Mouse (Mus musculus) thymus, postnatal 25 days (tissue): ENCODE measurements around the gene Fam117a.

Experiments
- DNase-seq: peaks from one replicate; pipeline ENCODE4 v3.0.0; 2022

Gene Fam117a

DNA sequence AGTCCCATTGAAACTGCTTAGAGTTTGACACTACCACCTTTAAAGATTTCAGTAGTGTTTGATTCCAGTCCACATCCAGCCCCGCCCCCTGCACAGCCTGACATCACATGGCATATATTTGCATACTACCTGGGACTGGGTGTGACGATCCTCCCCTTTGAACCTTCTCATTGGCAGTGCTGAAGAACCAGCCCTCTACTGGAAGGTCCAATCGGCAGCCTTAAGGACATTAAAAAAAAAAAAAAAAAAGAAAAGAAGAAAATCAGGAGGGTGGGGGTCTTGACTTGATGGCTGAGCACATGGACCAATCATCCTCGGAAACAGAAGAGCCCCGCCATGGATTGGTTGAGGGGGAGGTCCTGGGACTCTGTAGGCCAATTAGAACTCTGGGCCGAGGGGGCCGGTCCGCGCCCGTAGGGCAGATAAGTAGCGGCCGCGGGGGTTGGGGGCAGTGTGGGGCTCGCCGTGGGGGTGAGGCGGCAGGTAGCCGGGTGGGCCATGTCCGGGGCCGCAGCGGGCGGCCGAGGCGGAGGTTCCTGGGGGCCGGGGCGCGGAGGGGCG lies at the start of gene Fam117a:
Gene Fam117a, plus strand, starts transcription at position 451 of the 561 bp plus-strand sequence.
- peak; percentile 90 for DNase-seq

DNA sequence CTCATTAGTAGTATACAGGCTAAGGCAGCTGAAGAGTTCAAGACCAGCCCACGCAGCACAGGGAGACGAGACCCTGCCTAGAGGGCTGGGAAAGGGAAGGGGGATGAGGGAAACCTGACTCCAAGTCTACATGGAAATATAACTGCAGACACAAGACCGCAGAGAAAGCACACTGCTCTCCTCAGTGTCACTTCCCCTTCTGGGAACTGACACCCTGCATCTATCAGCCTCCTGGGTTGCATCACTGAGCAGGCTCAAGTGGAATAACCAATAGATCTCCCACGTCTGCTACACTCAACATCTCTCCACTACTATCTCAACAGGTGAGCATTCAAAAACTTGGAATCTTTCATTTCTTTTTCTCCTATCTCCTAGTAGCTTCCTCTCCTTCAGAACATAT lies 44.8 kb upstream of the Fam117a start:
- no peak for DNase-seq

DNA sequence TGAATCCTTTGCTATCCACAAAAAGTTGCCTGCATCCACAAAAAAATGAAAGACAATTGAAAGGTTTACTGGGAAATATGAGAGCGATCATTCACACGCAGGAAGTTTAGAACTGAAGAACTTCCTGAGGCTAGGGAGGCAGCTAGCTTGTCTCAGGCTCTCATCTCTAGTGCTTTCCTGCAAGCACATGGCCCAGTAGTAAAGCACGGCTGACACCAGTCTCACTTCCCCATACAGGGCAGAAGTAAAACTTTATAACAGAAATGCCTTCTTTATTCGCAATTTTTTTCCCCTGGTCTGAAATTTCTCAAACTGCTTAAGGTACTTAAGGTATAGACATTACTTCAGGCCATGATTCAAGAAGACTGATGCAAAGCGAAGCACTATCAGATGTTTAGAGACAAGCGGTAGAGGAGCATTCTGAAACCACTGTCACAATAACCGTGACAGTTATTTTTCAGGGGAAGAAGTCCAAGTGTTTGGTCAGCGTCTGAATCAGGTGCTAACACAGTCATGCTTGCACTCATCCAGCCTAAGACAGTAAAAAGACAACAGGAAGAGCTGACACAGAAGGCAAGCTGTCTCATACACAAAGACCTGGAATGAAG lies 43.7 kb upstream of the Fam117a start:
- DNase-seq: no peak

DNA sequence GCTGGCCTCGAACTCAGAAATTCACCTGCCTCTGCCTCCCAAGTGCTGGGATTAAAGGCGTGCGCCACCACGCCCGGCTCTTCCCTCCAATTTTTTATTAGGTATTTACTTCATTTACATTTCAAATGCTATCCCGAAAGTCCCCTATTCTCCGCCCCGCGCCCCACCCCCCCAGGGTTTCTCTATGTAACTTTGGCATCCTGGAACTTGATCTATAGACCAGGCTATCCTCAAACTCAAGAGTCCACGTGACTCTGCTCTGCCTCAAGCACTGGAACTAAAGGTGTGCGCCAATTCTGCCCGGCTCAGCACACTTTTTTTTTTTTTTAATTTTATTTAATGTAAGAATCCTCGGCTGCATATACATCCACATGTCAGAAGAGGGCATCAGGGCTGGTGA lies 41.1 kb upstream of the Fam117a start:
- DNase-seq: no peak

DNA sequence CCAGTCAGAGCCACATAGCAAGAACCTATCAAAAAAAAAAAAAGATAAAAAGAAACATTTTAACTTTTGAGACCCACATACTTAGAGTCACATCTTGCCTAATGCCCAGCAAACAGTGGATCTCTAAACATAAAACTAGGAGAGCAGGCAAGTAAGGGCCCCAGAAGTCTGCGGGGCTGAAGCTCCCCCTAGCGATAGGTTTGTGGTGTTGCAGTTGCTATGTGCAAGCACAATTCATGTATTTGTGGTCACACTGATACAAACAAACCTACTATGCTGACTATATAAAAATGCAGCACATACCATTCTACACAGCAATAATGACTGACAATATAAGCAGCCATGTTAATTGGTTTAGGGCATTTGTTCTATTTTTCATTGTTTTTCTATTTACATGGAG lies 38.7 kb upstream of the Fam117a start:
- DNase-seq: peak; percentile 16

DNA sequence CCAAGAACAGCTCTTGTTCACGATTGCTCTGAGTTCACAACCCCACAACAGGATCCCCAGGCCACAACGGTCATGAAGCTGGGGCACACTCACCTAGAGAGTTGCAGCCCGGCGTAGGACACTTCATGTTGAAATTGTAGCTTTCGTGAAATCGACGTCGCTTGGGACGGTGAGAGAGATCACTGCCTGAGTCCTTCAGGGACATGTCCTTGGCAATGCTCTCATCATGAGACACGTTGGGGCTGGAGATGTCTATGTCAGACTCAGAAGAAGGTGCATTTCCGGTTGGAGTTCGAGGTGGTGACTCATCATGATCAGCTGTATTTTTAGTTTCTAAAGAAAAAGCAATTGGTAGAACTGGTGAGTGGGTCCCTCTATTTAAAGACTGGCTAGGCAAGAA lies 36.9 kb upstream of the Fam117a start:
- no peak for DNase-seq

DNA sequence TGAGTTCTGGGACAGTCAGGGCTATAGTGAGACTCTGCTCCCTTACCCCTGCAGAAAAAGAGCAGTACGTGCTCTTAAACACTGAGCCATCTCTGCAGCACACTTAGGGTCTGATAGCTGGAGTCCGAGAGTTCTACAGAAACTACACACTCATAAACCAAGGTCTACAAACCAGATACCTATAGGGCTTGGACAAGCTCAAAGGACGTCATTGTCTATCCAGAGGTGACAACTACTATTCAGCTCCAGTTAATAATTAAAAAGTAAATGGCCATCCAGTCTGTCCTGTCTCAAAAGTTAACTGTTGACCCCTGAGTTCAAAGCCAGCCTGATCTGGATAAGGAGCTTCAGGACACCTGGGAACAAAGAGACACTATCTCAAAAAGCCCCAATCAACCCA lies 35.0 kb upstream of the Fam117a start:
- no peak for DNase-seq

DNA sequence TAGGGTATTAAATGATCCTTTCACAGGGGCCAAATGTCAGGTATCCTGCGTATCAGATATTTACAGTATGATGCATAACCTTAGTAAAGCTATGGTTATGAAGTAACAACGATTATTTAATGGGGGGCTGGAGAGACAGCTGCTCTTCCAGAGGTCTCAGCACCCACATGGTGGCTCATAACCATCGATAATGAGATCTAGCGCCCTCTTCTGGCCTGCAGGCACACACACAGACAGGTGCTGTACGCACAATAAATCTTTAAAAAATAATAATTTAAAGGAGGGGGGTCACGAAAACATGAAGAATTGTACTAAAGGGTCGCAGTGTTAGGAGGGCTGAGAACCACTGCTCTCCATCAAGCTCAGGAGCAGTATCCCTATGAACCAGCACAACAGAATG lies 31.2 kb upstream of the Fam117a start:
- no peak for DNase-seq

DNA sequence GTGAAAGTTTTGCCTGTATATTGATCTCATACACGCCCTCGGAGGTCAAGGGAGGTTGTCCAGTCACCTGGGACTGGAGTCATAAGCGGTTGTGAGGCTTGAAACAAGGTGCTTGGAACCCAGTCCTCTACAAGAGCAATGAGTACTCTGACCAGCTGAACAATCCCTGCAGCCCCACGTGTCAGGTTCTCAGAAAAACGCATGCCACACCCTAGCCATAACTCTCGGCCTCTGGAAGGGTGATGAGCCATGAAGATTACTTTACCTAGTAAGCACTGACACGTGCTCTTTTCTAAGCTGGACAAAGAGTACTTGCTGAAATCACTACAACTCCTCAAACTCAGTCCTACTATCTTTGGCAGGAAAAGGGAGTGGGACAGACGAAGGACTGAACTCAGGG lies 29.3 kb upstream of the Fam117a start:
- DNase-seq: no peak

DNA sequence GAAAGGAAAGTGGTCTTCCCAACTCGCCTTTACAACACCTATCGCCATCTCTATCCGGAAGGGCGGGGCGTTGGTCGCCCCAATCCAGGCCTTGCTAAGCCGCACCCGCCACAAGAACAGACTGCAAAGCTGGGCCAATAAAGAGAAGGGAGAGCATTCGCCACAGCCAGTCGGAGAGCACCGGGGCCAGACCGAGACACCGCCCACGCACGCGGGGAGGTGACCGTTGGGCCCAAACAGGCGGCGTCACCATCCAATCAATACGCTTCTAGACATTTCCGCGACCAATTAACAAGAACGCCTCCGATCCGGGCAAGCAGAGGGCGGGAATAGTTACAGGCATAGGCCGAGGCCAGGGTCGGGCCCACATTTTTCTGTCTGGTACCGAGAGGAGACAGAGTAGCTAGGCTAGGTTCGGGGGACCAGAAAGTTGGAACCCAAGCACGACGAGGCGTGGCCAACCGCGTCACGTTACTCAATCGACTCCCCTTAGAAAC lies 27.3 kb upstream of the Fam117a start:
- peak; percentile 94 for DNase-seq

DNA sequence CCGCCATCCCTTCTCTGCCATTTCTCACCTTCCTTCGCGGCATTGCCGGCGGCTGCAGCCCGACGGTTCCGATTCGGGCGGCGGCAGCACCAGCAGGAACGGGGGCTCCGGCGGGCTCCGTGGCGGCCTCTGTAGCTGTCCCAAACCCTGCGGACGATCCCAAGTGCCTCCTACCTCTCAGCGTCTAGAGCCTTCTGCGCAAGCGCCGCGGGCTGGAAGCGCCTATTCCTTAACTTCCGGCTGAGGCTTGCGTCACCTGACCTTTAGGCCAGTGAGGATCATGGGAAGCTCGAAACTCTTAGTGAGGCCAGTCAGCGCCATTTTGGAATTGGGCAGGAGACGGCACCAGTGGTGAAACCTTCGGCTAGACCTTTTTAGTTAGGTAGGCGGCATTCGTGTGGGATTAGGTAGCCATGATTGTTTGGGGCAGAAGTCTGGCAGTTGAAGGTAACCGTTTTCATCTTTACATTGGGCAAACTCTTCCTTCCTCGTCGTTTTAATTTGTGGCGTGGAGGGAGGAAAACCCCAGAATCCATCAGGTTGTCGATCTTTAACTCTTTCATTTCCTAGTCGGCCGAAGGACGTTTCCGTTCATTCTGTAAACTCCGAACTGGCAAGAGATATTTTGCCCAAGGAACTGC lies 26.7 kb upstream of the Fam117a start, which contains the start of gene Kat7:
Gene Kat7, minus strand, starts transcription at position 240 of the 641 bp plus-strand sequence.
- peak; percentile 95 for DNase-seq

DNA sequence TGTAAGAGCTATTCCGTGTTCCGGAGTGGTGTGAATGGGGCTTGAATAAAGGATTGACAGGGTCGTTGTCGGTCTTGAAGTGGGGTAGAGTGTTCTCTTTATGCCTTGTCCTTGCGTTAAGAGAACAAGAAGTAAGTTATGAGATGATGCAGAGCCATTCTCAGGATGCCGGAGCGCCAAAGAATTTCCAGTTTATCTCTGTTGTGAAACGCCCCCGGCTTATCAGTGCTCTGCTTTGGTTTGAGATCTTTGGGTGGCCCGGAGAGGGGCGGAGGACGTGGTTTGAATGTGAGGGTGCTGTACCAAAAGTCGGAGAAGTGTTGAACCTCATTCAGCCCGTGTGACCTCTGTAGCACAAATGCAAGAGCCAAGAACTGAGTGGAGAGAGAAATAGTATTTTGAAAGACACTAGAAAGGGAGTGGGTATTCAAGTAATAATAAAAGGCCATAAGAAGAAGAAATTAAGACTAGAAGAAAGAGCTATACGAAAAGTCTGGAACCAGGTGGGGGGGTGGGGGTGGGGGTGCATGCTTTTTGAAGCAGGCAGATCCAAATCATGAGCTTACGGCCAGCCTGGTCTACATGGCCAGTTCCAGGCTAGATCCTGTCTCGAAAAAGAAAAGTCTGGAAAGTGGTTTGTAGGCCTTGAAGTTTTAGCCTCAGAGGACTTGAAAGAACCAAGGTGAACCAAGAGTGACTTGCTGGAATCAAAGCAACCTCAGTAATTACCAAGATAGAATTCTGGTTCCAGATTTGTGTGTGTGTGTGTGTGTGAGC lies 26.0 kb upstream of the Fam117a start:
- no peak for DNase-seq

DNA sequence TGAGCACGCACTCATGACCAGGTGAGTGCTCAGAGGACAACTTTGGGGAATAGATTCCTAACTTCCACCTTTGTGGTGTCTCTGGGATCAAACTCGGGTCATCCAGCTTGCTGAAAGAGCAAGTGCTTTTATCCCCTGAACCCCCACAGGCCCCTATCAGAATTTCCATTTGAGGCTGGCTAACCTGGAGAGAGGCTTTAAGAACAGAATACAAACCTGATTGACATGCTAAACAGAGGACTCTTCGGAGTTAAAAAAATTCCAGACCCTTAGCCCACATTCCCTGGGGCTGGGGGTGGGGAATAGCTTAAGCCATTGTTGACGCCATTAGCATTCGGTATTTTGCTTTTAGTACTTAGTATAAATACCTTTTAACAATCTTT lies 25.4 kb upstream of the Fam117a start:
- DNase-seq: no peak

DNA sequence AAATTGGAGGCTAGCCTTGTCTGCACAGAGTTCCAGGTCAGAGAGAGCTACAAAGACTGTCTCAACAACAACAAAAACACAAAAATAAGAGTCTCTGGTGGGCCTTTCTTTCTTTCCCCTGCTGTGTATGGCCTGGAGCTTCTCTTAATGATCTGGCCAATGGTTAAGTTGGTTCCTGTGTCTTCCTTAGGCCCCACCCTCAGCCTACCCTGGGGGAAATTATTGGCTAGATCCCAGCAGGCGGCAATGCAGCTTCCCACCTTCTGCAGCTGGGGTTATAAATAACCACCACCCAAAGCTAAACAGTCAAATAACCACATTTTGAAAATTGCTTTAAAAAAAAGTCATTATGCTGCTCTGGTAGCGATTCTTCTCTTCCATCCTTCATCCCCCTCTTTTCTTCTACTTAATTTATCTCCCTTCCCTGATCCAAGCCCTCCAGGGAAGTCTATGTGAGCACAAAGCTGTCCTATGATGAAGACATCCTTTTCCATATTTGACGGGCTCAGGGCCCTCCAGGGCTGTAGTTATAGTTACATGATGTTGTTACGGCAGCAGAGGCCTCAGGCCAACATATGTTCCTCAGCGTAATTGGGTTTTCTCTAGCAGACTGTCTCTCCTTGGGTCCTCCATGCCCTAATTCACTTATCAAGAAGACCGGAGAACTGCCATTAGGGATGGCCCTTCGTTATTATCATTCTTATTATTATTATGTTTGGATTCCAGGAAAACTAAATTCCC lies 21.4 kb upstream of the Fam117a start:
- DNase-seq: no peak

DNA sequence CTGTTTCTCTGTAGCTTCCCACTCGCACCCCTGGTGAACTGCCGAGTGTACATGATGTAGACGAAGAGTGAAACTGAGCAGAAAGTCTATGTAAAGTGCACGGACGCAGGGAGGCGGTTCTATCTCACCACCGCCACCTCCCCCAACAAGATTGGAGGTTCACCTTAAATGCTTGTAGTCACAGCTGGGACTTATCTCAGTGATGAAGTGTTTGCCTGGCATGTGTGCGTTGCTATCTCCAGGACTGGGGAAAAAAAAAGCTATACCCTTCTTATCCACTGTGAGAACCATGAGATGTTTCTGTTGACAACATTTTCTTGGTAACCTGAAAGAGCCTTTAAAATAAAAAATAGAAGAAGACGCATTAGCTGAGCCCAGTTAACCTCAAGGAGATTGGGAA lies 18.7 kb upstream of the Fam117a start:
- no peak for DNase-seq

DNA sequence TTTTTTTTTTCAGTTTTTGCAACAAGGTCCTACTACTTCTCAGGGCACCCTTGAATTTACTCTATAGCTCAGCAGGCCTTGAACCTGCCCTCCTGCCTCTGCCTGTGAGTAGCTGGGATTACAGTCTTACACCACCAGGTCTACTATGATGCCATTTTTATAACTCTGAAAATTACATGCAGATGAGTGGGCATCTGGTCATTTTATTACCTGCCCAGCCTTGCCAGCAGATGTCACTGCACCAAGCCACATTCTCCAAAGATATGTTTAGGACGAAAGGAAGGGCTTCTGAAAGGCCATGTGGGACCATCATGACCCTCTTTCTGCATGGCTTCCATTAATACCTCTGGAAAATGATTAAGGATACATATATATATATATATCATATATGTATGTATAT lies 17.3 kb upstream of the Fam117a start:
- DNase-seq: no peak

DNA sequence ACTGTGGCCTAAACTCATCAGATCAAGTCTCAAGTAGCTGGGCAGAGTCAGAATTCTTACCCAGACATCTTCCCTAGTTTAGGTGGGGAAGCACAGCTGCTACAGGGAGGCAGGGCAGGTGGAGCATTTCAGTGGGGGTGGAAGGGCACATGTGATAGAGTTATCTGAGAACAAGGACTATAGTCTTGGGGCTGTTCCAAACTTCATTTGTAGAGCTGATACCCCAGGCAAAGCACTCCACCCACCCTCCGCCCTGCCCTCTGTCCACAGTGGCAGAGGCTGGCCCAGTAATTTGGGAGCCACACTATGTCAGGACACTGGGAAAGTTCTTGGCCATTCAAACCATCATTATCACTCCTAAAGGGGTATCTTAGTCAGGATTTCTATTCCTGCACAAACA lies 16.8 kb upstream of the Fam117a start:
- DNase-seq: no peak

DNA sequence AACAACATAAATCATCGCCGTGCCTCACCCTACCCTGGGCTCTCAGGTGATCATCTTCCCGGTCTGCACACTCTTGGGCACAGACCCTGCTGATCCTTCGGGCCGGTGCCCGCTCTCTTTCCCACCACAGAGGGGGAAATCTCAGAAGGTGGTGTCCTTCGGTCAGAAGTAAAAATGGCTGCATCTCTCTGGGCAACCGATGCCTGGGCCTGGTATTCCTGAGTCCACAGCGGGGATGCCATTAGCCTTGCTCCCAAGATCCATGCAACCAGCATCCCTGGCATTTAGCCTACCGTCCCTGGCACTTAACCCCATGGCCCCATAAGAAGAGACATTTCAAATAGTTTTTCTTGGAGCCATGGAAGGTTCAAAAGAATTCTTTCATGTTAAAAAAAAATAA lies 12.6 kb upstream of the Fam117a start:
- no peak for DNase-seq

DNA sequence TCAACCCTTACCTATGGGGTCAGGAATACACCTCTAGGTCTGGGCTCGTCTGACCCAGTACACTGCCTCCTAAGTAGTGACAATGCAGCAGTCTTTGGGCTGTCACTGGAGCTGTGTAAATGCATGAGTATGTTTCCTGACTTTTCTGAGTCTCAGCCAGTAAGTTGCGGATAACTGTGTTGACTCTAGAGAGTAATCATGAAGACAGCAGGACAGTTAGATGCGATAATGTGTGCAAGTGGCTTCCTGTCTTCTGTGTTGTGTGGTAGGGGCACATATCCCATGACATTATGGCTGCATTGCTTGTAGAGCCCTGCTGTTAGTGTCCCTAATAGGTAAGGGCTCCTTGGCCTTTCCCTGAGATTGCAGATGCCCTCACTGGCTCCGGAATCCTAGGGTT lies 11.0 kb upstream of the Fam117a start:
- DNase-seq: no peak

DNA sequence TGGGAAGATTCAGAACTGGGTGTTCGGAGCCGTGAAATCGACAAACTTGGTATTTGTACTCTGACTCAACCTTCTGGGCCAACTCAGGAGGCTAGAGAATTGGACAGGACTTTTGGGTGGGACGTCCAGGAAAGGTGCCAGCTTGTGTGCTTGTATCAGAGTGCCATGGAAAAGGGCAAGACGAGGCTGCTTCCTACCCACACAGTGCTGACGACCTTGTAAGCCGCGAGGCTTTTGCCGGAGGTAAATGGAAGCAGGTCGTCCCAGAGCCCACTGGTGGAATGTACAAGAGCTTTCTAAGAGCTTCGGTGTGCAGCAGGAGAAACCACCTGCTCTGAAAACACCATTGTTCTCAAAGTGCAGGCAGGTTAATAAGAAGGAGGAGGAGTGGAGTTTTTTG lies 10.6 kb upstream of the Fam117a start:
- no peak for DNase-seq

DNA sequence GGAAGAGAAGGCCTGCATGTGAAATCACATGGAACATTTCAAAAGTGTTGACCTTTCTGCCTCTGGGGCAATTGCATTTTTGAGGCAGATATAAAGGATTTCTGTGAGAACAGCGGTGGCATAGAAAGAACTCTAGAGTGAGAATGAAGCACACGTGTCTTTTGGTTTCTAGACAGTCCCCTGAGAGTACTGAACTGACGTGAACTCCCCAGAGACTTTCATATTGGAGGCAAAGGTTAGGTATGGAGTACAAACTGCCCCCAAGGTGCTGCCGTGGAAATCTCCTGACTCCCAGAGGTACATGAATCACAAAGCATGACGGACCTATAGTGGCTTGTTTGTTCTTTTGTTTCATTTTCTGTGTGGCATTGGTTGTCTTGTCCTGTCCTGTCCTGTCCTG lies 8.2 kb upstream of the Fam117a start:
- no peak for DNase-seq

DNA sequence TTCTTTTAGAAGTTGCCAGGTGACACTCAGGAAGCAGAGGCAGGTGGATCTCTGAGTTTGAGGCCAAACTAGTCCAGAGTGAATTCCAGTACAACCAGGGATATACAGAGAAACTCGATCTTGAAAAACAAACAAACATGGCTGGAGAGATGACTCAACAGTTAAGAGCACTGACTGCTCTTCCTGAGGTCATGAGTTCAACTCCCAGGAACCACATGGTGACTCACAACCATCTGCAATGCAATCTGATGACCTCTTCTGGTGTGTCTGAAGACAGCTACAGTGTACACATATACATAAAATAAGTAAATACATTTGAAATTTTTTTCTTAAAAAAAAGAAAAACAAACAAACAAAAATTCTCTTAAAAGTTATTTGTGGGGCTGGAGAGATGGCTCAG lies 6.2 kb upstream of the Fam117a start:
- DNase-seq: no peak

DNA sequence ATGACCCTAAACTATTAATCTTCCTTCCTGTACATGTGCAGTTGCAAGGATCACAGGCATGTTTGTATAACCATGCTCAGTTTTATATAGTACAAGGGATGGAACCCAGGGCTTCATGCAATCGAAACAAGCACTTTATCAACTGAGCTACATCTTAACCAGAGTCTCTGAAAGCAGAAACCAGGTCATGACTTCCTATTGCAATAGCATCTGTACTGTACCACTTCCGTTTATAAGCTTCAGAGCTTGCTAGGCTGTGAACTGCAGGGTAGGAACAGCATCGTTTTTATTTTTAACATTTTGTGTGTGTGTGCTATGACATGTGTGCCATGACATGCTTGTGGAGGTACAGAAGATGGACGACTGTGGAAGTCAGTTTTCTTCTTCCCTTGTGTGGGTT lies 3.6 kb upstream of the Fam117a start:
- peak; percentile 35 for DNase-seq
